Mouse (Mus musculus) brain, embryonic 18.5 days (tissue): ENCODE measurements around the gene Vmac.

Experiments
- DNase-seq: peaks from one replicate; pipeline ENCODE4 v3.0.0-alpha.2; 2012; ENCODE audit warnings: low read depth, low spot score

The Vmac gene

DNA sequence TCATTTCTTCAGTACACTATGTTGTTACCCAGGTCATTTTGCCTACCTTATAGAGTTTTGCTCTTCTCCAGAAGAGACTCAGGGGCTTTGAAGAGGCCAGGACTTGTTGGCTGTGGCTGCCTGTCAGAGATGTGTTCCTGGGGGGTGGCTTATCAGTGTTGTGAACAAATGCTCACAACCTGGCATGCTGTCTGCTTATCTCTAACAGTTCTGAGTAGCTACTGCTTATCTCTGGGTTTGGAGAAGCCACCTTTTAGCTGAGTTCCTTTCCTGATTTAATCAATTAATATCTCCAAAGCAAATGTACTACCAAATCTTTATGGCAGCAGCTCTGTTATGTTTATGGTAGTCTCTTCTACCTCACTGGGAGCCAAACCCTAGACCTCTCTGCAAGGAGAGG is 29.8 kb downstream of the Vmac start:
- no peak for DNase-seq

DNA sequence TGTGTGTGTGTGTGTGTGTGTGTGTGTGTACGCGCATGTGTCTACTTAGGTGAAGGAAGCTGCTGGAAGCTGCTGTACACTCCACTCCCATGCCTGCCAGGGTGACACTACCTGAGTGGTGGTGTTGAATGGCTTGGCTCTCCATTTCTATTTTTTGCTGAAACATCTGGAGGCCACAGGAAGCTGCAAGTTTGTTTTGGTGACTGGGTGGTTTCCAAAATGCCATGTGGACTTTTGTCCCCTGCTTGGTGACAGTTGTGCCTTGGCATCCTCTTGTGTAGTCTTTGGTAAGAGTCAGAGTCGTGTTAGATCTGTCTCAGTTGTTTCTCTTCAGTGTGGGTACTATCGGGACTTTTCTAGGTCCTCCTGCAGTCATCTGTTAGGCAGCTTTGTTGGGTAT is 31.0 kb downstream of the Vmac start:
- DNase-seq, result no peak

DNA sequence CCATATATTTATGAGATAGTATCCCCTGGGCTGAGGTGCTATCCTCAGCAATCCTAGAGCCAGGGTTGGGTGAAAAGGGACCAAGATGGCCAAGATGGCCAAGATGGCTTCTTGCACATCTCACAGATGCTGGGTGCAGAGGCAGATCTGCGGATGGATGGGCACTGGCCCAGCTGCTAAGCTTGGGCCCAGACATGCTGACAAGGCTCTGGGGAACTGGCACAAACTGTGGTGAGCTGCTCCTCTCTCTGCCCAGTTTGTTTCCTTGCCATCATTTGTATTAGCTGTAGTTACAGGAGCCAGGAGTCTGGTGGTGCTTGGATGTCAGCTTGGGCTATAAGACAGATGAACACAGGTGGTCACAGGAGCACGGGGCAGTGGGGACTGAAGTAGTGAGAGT is 33.2 kb downstream of the Vmac start:
- DNase-seq, result no peak

DNA sequence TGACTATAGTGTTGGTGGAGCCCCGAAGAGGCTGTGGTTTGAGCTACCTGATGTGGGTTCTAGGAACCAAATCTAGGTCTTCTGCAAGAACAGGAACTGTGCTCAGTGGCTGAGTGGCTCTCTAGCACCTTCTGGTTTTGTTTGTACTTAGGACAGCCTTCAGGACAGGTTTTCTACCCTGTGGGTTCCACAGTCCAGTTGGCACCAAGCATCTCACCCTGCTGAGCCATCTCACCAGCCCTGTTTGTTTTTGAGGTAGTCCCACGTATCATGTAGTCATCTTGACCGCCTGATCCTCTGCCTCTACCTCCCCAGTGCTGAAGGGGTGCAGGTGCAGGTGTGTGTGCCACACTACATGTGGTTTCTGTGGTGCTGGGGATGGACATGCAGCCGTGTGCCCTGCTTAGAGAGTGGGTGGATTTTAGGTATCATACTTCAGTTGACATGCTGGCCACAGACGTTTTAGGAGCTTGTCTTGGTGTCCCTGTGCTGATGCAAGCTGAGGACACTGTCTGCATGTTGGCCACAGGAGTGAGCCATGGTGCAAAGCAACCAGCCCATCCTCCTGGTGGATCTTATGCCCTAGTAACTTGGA is 34.2 kb downstream of the Vmac start:
- DNase-seq, result no peak

DNA sequence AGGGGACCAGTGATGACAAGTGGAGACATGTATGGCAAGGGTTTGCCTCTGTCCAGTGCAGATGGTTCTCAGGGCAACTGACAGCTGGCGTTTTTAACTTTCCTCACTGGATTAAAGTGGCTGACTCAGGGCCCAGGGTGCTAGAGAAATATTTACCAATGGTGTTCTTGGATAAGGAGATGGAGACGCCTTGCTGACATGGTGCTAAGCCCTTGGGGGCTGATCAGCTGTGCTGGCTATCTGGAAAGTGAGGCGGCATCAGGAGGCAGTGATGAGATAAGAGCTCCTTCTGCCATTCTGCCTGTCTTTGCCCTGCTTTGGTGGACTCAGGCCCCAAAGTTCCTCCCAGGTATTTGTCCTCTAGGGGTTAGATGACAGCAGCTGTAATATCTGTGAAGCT is 34.9 kb downstream of the Vmac start:
- DNase-seq, result no peak

DNA sequence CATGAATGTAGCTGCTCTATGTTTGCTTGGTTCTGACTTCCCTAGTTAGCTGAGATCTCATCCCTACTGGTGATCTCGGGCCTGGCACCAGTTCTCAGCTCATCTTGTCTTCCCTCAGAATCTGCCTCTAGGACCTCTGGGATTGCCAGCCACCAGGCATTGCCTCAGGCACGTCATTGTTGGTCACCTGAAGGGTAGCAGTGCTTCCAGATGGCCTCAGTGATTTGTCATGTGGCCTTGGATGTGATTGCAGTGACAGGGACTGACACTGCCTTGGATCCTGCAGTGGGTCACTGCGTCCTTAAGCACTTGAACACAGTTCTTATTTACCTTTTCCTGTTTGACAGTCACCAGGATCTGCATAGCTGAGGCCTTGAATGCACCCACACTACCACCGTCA is 36.0 kb downstream of the Vmac start:
- no peak for DNase-seq

DNA sequence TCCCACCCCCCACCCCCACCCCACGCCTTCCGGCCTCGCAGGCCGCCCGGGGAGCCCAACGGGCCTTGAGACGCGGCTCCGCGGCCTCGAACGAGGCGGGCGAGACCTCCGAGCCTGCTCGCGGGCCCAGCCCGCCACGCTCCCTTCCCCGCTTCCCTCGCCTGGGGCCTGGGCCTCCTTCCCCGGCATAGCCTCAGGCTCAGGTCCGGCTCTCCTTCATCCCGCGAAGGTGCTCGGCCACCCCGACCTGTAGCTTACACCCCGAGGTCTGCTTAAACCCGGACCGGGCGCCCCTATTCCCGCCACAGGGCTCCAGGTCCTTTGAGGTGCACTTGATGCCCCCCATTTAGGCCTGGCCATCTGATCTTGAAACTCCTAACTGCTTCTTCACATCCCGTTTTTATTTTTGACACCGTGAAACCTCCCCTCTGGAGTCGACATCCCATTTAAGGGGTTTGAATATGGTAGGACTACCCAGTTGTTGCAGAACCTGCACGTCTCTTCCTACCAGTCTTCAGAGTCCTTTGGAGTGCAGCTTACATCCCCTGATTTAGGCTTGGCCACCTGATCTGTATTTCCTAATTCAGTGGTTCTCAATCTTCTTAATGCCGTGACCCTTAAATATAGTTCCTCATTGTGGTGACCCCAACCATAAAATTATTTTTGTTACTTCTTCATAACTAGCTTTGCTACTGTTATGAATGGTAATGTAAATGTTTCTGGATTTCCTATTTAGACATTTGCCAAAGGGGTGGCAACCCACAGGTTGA is 44.0 kb downstream of the Vmac start:
- no peak for DNase-seq

DNA sequence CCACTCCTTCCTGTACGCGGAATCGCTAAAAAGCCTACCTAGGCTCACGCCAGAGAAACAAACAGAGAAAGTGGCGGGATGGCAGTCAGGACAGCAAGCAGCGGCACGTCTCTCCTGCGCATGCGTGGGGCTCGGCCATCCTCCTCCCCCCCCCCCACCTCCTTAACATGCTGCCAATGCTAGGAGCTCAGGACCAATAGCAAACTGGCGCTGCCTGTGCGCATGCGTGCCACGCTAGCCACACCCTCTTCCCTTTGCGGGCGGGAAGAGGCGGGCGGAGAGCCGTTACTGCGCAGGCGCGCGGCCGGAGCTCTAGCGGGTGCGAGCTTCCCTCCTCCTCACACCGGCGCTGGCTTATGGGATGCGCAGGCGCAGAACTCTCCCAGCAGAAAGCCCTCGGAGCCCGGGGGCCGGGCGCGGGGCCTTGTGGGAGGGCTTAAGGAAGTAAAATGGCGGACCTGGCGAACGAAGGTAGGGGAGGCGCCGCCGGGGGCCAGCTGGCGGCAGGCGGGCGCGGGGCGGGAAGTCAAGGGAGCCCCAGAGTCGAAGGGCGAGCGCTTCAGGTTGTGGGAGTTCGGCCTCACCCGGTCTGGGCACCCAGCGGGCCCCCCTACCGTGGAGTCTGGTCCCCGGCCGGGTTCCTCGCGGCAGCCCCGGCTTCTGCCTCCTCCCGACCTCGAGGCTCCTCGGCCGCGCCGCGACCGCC is 44.7 kb downstream of the Vmac start, which contains the start of gene Ranbp3:
TSS of gene Ranbp3 (plus strand) at position 354 of the 706 bp plus-strand sequence.
- DNase-seq, result peak; percentile 98

DNA sequence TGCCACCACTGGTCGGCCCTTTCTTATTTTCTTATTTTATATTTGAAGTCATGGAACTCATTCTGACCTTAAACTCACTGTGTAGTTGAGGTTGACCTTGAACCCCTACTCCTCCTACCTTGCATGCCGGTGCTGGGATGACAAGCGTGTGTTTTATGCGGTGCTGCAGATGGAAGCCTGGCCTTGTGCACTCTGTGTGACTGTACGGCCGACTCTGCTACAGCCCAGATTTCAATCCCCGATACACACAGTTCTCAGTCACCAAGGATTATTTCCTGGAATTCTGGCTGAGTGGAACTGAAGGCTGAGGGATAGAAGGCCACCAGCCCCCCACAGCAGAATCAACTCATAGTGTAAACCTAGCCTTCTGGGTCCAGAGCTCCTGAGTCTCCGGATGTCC is 48.1 kb downstream of the Vmac start:
- DNase-seq, result no peak

DNA sequence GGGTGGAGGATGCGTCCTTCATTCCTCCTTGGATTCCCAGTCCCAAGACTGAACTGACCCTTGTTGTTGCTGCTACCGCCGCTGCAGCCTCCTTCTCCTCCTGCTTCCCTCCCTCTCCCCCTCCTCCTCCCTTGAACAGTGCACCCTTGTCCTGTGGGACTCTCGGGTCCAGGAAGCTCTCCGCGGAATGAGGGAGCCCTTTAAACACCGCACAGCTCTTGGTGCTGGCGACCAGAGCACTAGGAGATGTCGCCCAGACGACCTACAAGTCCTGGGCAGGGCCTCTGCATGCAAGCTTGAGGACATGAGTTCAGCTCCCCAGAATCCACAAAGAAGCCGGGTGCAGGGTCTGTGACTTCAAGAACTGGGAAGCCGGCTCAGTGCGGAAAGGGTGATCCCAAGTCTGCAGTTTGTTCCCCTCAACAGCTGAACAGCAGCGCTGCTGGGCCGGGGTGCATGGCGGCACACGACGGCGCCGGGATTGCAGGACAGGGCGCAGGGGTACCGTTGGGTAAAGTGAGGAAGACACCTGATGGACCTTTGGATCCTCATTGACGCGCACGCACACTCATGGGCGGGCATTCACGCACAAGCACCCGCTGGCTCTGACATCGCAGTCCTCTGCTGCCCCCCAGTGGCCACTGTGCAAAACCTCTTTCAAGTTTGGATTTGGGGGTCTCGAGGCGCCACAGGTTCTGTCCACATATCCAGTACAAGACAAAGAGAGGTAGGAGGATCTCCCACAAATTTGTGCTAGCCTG is 49.3 kb downstream of the Vmac start:
- peak; percentile 43 for DNase-seq

DNA sequence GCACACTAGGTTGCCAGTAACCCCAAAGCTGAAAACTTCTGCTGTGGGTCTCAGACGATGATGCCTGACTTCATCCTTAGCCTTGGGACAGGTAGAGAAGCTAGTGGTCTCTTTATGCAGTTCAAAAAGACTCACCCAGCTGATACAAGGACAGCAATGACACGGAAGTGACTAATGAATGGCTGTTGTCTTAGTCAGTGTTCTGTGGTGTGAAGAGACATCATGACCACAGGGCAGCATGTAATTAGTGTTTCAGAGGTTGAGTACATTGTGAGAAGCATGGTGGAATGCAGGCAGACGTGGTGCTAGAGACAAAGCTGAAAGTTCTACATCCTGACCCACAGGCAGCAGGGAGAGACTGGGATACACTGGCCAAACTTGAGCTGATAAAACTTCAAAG is 50.2 kb downstream of the Vmac start:
- DNase-seq, result no peak

DNA sequence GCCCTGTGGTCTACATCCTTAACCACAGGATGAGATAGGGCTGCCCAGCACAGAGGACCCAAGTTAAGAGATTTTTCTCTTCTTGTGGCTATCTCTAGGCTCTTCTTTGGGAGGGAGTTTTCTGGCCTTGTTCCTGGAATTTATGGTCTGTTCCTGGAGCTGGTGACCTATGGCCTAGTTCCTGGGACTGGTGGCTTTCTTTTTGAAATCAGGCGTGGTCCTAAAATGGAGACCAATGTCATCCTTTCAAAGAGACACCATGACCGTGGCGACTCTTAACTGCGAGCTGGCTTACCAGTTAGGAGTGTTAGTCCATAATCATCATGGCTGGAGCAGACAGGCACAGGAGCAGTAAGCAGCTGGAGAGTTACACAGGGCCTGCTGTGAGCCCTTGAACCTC is 51.4 kb downstream of the Vmac start:
- no peak for DNase-seq

DNA sequence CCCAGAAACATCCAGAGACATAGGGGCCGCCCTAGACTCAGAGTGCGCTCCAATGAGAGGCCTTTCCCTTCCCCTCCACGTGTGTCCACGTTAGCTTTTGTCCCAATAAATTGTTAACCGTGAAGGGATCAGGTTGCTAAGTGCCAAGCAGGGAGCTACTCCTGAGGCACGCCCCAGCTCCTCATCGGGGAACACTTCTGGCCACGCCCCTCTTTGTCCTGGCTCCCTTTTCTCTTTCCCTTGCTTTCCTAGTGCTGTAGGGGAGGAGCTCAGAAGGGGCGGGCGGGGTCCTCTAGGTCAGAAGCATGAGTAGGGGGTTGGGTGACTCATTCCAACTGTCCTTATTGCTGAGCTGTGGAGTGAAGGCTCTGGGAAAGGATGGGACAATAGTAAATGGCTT is 53.5 kb downstream of the Vmac start:
- no peak for DNase-seq
